Mouse (Mus musculus) adrenal gland, postnatal 25 days (tissue): ENCODE results near the gene Kcnc4. TPM values are rescaled to one million over a fixed set of nuclear protein-coding genes. Genes with fewer than 3 reads are reported as not detected.

Source experiments
- DNase-seq: peaks from one replicate; pipeline ENCODE4 v3.0.0; 2021; ENCODE audit warnings: mixed read lengths
- long read RNA-seq: library from polyadenylated mRNA; stranded (forward); transcript quantifications from one replicate; pipeline ENCODE4 v2.0.0, GENCODE M21; 2021
- total RNA-seq: library from RNA; stranded (reverse); gene quantifications from 2 replicates; pipeline ENCODE4 v1.2.3, GENCODE M21; 2021

Kcnc4 gene
- 7.6 and 8.3 TPM in 2 replicates for total RNA-seq
- long read RNA-seq, partial matches to known transcripts = 2 of 4 reads
- long read RNA-seq, other reads (novel, unspliced or antisense) = 2 of 4 reads

- peak; percentile 37 for DNase-seq
Measured at GRCm38 (mm10) chr3:107459196-107459772, at the start of gene Kcnc4. Gene Kcnc4 (minus strand): TSS chr3:107459552.

- no peak for DNase-seq
Measured at GRCm38 (mm10) chr3:107508696-107509095, 49.3 kb upstream of the Kcnc4 start.

- no peak for DNase-seq
Measured at GRCm38 (mm10) chr3:107507966-107508365, 48.6 kb upstream of the Kcnc4 start.

GRCm38 (mm10) chr3:107506531-107506930 is 47.2 kb upstream of the Kcnc4 start:
- no peak for DNase-seq

GRCm38 (mm10) chr3:107505464-107506367 is 46.4 kb upstream of the Kcnc4 start:
- DNase-seq = no peak

- no peak for DNase-seq
Measured at GRCm38 (mm10) chr3:107504542-107504941, 45.2 kb upstream of the Kcnc4 start.

- no peak for DNase-seq
Measured at GRCm38 (mm10) chr3:107503716-107504115, 44.4 kb upstream of the Kcnc4 start.

- DNase-seq = peak; percentile 40
Measured at GRCm38 (mm10) chr3:107501702-107502151, 42.4 kb upstream of the Kcnc4 start.

- DNase-seq = no peak
Measured at GRCm38 (mm10) chr3:107500301-107500700, 40.9 kb upstream of the Kcnc4 start.

- DNase-seq = no peak
Measured at GRCm38 (mm10) chr3:107496086-107496850, 36.9 kb upstream of the Kcnc4 start.

GRCm38 (mm10) chr3:107495524-107495923 is 36.2 kb upstream of the Kcnc4 start:
- DNase-seq = no peak

- peak; percentile 32 for DNase-seq
Measured at GRCm38 (mm10) chr3:107491459-107491858, 32.1 kb upstream of the Kcnc4 start.

GRCm38 (mm10) chr3:107488637-107489036 is 29.3 kb upstream of the Kcnc4 start:
- DNase-seq = no peak

GRCm38 (mm10) chr3:107483290-107483689 is 23.9 kb upstream of the Kcnc4 start:
- no peak for DNase-seq

GRCm38 (mm10) chr3:107480660-107481059 is 21.3 kb upstream of the Kcnc4 start:
- DNase-seq = no peak

- DNase-seq = peak; percentile 49
Measured at GRCm38 (mm10) chr3:107472198-107472597, 12.8 kb upstream of the Kcnc4 start.

- no peak for DNase-seq
Measured at GRCm38 (mm10) chr3:107469059-107469458, 9.7 kb upstream of the Kcnc4 start.

- DNase-seq = no peak
Measured at GRCm38 (mm10) chr3:107468106-107468505, 8.8 kb upstream of the Kcnc4 start.

- DNase-seq = peak; percentile 73
Measured at GRCm38 (mm10) chr3:107466577-107466976, 7.2 kb upstream of the Kcnc4 start.

GRCm38 (mm10) chr3:107462160-107462559 is 2.8 kb upstream of the Kcnc4 start:
- peak; percentile 81 for DNase-seq

- peak; percentile 20 for DNase-seq
Measured at GRCm38 (mm10) chr3:107459773-107460431, 550 bp upstream of the Kcnc4 start.
